Mouse (Mus musculus): ENCODE measurements at regions not wholly inside any gene's neighbourhood (a gene's known extent, or its start where the extent isn't known, plus 50 kb on each side); places are given as distances from the start of the nearest gene placed in this dataset.

DNA sequence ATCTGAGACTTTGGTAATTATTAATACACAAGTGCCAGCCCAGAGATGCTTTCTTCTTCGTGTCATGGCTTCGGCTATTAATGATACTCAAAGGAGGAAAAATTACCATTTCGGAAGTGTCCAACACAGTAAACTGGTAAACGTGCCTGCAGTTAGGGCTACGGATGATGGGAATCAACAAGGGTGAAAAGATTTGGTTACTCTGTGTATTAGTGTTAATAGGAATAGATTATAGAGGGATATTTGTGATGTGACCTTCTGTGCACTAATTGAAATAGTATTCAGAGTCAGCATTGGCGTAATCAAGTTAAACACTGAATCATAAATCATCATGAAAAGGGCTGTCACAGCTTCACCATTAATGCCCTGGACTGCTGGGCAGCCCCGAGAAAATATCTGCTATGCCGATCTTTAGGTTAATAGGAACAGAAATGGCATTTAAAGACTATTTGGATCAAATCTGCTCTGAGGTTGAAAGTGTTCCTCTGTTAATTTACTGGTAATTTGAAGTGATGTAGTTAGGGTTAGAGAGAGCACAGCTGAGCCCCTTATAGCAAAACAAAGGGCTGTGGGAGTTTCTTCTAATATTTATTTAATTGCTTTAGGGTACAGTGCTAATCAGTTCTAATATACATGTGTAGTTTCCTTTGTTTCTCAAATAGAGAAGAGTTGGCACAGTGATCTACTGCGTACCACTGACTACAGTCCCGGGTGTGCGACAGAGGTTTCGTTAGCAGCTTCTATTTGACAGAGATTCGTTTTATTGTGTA, 160.7 kb downstream of the Rpl36a-ps1 start:
- no peak for DNase-seq

DNA sequence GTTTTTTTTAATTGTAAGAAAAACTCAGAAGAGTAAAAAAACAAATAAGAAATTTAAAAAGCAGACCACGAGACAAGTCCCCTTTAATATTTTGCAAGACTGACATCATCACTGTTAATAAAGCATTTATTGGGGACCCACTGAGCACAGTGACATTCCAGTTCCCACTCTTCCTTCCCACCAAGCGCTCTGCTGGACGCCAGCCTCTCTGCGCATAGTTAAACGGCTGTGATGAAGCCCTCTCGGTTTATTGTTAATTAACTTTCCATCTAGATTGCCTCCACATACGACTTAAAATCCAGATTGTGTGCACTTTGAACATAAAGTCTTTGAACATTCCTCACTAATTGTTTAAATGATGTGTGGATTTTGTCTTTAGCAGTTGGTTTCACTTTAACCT, 161.7 kb downstream of the Rpl36a-ps1 start:
- DNase-seq = no peak

DNA sequence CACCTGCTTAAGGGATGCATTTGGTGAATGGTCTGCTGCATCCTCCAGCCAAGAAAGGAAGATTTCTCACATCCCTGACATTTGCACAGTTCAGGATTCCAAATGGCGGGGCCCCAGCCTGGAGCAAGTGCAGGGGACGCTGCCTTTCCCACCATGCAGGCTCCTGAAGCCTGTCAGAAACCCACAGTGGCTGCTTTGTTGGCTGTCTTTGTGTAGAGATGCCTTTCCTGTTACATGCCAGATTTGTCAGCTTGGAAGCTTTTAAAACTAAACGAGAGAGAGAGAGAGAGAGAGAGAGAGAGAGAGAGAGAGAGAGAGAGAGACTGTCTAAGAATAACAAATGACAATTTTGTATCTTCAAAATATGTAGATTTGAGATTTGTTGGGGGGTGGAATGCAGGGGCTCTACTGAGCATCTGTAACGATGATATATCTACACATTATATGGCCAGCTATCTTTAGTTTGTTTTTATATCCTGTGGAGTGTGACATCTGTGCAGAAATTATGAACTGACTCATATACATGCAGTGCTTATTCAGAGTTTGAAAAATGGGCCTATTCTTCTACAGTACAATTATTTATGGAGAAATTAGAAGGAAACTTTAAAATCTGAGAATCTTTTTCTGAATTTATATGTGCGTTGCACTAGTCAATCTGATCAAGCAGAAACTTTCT, 164.0 kb downstream of the Rpl36a-ps1 start:
- DNase-seq = no peak

DNA sequence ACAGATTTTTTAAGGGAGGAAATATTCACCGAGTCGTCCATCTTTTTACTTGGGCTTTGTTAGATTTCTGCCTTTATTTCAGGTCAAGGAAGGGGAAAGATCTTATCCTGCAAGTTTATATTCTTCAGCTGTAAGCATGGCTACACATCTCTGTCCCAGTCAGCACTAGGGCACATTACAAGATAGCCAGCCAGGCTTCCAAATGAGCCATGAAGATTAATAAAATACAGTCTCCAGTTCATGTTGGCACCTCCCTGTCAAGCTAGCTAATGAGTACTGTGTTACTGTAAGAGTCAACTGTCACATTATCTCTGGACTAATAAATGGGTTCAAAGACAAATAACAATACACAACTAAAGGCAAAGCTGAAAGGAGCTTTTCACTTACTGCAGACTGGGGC, 166.6 kb downstream of the Rpl36a-ps1 start:
- no peak for DNase-seq

DNA sequence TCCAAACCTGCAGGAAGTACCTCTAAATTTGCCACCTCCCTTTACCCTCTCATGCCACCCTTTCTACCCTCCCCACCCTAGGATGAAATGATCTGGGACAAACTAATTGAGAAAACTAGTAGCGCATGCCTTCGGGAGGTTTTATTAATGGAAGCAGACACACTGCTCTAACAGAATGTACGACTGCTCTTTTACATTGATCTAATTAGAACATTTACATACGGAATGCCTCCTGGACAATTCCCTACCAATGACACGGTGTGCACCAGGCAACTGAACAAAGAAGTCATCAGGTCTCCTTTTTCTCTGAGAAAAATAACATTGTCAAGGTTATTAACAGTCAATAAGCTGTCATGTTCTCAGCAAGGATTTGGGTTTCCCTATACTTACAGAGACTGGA, 180.5 kb downstream of the Rpl36a-ps1 start:
- DNase-seq = no peak

DNA sequence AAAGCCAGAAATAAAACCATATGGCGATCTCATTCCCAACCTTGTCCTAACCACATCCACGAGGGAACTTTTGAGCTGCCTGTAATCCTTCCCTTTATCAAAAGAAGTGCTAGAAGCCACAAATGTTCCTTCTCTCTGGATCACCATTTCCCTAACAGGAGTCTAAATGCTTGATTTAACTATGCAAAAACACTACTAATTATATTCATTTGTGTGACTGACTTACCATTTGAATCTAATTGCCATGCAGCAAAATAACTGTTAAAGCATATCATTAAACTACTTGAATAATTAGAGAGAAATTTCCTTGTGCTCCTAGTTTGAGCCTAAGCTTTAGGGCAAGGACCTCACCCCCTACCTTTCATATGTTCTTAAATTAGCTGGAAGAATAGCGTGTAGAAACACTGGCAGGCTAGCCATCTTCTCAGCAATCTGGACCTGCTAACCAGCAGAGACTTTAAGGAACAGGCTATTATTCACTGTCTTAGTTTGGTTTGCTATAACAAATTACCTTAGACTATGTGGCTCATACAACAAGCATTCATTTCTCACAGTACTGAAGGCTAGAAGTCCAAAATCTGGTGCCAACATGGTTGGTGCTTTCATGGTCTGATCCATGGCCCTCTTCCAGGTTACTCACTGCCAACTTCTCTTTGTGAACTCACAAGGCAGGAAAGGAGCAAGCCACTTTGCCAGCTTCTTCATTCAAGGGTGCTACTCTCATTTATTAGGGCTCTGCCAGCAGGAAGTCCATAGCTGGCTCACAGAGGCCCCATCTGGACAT, 183.7 kb downstream of the Rpl36a-ps1 start:
- DNase-seq = no peak

DNA sequence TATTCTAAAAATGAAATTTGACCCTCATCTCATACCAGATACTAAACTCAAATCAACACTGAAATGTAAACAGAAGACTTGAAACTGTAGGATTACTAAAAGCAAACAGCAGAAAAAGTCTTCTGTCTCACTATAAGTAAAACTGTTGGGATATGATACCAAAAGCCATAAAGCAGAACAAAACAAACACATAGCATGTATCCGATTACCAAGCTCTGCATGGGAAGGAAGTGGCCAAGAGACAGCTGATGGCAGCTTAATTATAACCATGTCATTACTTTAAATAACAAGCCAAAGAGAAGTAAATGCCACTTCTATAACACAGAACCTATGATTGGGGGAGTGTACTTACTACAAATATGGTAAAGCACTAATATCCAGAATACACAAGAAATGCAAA, 186.0 kb downstream of the Rpl36a-ps1 start:
- no peak for DNase-seq

DNA sequence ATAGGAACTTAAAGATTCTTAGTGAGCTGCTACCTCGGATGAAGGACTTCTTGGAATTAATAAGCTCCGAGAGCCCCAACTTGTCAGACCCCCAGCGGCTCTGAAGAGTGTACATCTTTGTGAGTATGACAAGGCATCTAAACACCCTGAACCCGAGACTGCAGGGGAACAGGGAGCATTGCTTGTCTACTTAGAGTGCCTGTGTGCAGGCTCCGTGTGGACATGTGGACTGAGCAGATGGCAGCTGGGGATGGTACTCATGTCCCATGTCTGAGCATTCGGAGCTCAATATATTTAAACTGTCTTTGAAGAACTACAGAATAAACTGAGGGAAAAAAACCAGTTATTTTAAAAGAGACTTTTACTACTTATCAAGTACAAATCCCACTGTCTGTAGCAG, 189.1 kb downstream of the Rpl36a-ps1 start:
- DNase-seq = no peak

DNA sequence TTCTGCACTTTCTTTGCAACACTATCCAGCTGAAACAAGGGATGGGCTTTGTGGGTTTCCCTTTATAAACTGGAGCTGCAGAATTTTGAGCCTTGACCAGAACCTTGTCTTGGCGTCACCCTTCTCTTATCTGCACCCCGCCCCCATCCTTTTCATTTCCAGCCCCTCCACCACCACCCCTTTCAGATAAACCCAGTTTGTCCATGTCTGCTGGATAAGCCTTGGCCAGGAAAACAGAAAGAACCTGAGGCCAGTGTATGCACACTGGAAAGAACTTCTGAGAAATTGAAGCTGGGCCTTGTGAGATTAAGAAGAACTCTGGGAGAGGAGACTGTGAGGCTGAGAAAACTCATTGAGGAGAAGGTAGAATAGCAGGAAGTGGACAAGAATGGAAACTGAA, 192.8 kb downstream of the Rpl36a-ps1 start:
- no peak for DNase-seq

DNA sequence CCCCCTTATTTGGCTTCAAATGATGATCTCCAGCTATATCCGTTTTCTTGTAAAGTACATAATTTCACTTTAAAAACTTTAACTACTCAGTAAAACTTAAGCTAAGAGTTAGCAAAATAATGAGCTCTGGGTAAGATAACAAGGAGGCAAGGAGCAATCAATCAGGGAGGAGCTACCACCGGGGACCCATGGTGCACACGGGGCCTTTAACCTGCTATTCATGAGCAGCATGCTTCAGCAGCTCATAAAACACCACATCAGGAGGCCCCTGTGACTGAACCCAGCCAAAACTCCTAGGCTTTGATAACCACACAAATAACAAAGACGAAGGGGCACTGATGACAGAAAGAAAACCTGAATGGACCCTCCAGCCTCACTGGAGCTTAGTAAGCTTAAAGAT, 202.1 kb downstream of the Rpl36a-ps1 start:
- no peak for DNase-seq

DNA sequence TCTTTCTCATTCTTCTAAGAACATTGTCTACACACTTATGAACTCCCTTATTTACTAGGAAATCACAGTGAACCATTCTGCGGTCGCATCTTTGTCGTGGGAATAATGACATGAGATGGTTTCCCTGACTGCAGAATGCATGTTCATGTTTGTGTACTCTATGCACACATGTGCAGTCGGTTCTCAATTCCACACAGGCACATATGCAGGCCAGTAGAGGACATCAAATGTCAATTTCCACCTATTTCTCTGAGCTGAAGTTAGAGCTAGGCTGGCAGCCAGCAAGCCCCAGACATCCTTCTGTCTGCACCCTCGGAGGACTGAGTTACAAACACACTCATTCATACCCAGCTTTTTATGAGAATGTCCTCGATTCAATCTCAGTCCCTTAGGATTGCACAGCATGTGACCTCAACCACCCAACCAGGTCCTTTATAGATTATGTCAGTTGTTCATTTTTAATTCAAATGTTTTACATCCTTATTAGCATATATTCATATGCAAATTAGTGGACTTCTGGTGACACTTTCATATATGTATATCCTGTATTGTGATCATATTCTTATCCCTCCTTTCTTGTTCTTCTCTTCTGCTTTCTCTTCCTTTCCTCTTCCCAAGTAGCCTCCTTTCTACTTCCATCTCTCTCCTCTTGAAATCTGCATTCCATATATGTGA, 202.7 kb downstream of the Rpl36a-ps1 start:
- DNase-seq = no peak

DNA sequence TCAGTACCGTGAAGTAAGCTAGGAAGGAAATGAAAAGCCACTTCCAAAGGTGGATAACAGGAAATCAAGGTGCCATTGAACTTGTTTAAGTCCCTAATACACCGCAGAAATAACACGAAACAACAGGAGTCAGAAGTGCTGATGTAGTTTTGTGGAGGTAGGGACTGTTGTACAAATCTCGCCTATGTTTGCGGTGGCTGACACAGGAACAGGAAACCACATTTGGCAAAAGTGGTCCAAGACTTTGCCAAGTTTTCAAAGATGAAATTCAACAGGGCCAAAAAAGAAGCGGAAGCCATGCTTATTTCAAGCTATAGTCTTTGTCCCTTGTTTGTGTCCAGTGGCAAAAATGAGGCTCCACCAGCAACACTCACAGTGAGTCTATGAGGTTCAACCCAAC, 204.3 kb downstream of the Rpl36a-ps1 start:
- DNase-seq = no peak

DNA sequence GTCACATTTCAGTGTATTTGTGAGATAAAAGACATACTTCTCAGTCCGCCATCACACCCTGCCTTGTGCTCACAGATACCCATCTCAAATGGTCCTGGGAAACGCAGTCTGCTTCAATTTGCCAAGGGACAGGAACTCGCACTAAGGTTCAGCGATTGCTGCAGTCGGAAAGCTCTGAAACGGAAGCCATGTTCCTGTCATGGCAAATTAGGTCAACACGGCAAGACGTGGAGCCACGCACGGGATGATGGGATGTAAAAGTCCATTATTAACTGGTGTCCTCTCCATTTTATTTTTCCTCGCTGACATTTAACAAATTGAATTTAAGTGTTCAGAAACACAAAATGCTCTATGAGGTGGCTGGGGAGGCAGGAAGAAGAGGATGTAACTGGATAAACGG, 212.4 kb downstream of the Rpl36a-ps1 start:
- DNase-seq = no peak

DNA sequence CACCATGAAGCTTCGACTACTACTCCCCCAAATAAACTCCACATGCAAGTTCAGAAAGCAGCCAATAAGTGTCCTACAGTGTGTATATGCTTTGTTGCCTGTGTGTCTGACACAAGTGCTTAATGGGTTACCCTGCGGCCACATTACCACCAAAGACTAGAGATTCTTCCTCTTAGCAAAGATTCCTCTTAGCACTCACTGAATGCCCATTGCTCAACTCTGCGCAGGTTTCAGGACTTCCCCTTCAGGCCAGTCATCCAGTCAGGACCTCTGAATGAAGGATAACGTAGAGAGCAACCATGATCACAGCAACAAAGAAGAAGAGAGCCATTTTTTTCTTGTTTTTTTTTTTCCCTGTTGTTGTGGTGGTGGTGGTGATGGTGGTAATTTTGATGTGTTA, 222.0 kb downstream of the Rpl36a-ps1 start:
- no peak for DNase-seq

DNA sequence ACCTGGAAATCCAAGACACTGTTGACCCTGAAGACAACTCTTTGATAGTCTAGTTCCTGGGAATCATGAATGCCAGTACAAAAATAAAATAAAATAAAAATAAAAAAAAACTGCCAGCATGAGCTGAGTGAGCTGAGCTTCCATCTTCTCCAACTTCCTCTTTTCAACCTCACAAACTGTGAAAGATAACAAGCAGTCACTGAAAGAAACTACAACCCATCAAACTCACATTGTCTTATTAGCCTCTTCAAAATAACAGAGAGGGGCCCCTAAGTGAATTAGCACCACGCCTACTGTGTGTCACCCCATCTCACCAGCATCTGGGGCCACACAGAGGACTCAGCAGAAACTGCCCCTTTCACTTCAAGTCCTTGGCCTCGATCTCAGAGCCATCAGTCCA, 225.3 kb downstream of the Rpl36a-ps1 start:
- DNase-seq = no peak

DNA sequence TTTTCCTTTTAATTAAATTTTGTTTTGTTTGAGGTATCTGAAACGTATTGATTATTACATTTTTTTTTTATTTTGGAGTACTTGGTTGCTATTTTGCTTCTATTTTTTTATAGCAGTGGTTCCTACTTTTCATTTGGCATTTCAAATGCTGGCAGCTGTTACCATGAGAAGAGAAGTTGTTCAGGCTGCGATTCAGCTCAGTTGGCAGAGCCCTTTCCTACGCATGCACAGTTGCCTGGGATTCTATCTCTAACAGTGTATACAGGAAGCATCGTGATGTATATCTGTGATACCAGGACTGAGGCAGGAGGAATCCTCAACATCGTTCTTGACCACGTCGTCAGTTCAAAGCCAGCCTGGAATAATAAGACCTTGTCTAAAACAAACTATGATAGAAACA, 226.6 kb downstream of the Rpl36a-ps1 start:
- DNase-seq = no peak

DNA sequence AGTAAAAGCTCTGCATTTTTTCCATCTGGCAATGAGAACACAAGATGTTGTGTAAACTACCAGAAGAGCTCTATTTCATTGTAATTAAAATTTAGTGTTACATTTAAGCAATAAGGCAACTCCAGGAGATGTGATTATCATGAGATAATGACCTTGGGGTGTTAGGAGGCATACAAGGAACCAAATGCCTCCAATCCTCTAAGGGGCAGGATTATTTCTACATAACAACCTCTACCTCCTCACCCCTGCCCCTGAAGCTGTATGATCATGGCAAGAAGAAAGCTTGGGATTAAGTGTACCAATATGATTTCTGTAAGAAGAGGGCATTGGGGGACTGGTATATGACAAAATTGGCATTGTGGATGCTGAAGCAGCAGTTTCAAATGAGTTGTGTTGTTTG, 228.8 kb downstream of the Rpl36a-ps1 start:
- DNase-seq = no peak

DNA sequence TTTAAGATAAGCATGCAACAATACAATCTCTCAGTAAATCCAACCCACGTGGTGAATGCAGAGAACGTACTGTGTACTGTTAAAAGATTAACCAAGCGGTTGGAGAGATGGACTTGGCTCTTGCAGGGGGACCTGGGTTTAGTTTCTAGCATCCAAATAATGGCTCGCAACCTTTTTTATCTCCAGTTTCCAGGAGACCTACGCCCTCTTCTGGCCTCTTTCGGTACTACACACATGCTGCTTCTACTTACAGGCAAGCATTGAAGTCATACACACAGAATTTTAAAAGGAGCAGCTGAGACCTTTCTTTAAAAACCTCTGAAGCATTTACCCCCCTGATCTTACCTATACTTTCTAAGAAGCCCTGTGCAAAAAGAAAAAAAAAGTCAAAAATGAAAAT, 243.4 kb downstream of the Rpl36a-ps1 start:
- no peak for DNase-seq

DNA sequence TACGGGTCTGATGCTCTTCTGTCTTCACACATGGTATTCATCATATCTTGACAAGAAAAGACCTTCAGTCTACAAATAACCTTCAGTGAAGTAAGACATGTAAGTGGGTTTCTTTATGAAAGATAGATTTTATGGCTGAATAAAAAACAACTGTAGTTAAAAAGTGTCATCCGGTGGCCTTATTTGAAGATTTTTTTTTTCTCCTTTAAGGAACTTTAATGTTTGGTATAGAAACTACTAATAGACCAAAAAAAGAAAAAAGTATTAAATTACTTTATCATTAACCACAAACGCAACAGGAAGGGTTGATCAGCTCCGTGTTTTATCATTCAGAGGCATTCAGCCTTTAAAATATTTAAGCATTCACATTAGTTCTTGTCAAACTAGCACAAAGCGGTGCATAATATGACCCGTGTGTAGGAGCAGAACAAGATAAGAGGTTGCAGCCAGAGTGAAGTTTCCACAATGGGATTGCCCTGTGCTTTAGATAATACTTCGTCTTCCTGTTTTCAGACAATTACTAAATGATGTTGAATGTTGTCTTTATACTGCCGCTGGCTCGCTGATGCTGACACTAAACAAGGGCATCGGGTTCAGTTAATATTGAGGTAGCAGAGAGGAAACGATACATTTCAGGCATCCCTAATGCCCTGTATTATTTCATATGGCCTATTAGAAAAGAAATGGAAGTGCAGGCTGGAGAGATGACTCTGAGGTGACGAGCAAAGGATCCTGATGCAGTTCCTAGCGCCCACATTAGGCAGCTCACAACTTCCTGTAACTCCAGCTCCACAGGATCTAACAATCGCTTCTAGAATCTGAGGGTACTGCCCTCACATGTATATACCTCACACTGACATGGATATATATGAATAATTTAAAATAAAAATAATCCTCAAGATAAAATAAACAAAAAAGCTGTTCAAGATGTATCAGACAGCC, 244.8 kb downstream of the Rpl36a-ps1 start:
- no peak for DNase-seq

DNA sequence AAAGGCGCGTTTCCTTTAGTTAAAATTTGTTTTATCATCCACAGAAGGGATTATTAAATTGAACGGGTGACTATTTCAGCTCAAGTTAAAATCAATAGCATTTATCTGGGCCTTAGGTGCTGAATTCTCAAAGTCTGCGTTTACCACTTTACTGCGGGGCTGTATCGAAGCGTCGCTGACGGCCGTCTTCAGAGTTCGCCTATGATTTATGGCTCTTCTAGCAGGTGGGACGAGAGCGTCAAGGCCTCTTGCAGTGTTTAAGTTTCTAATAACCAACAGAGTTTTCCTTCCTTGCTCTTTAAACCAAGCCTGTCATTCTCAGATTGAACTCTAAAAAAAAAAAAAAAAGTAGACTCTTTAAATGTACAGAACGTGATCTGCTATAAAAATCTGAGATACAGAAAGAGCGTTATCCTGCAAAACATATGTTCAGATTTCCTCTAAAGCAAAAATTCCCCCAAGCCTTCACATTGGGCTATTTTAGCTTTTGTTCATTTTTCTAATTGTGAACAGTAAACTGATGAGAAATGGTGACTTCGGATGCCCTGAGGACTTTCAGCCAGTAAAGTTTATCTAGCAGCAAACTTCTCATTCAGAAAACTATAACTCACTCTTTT, 246.9 kb downstream of the Rpl36a-ps1 start:
- DNase-seq = no peak

DNA sequence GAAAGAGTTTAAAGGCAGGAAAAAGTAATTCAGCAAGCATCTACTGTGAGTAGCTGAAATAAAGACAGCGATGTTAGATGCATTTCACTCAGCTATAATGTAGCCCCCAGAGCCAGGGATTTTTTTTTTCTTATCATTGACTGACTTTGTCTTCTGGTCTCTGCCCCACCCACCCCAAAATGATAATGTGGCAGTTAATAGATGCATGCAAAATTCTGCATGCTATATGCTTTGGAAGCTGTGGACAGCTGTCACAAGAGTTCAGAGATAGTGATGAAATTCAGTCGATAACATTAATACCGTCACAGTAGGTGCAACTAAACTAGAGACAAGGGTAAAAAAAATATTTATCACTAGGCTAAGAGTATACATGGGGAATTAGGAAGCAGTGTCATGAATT, 263.7 kb downstream of the Rpl36a-ps1 start:
- no peak for DNase-seq

Data from gastrocnemius, postnatal 10 days (tissue).